Mouse (Mus musculus) testis, postnatal 14 days (tissue): ENCODE results near the gene Anapc1.

Experiments used
- DNase-seq: peaks from one replicate; pipeline ENCODE4 v3.0.0; 2021; ENCODE audit warnings: low spot score

Gene Anapc1

DNA sequence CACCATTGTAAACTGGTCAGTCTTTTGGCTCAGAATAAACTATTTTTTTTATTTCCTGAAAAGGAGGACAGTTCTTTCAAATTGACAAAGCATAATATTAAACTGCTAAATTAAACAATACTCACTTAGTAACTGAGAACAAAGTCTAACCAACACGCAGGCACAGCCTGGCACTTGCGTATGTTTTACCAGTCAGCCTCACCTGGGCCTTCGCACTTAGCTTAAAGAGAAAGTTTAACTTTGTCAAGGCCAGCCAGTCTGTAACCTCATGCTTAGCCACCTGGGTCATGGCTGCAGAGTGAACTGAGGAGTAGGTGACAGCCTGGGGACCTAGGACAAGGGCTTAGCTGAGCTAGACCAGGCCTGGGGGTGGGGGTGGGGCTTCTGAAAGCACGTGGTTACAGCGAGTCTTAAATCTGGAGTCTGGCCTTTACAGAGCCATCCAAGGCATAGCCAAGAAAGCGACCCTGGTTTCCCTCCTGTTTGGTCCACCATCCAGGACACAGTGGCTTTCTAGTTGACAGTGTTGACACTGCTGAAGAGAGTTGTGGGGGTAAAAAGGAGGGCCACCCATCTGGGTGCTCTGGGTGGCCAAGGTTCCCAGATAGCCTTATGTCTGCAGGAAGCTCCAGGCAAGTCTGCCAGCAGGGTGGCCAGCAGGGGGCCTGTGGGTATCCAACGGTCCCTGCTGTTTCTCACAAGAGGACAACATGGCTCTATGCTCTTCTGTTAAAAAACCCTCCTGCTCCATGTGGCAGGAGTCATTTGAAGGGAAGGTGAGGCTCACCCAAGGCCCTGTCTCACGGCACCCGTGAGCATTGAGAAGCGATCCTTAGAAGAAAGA is 120.7 kb downstream of the Anapc1 start:
- DNase-seq: no peak

DNA sequence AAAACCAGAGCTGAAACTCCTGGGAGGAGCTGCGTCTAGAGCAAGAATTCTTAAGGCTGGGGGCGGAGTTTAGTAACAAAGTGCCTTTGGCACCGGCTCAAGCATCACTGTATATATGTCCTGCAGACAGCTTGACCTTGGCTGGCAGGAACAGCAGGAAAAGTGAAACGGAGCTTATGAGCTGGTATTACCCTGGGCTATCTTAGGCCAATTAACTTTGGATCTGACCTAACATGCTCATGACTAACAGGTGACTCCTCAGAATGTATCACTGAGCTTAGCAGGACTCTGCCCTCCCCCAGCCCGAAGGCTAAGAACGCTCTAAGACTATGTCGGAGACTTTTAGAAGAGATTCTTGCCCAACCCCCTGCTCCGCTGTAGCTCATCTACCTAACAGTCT is 121.3 kb downstream of the Anapc1 start:
- DNase-seq: no peak

- no peak for DNase-seq
These were observed 123.0 kb downstream of the Anapc1 start for GRCm38 (mm10) chr2:128564195-128564594.
